26 mouse cellular contexts compared by ENCODE assay signal in the genomic region with DNA sequence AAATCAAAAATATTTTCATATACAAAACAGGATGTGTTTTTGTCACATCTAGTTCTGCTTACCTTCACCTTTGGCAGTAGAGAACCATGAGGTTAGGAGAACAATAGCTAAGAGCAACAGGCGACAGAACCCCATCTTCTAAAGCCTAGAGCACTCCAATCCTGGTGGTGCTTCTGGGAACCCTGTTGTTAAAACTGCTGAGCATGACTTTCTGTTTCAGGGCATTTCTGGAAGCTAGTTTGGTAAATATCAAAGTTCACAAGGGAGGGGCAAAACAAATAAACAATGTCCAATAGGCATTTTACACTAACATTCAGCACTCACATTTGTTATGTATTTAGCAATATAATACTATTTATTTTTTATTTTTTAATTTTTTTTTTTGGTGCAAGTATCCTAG. TPM values are rescaled to one million over a fixed set of nuclear protein-coding genes. Genes with fewer than 3 reads are reported as not detected.
"Had no signal": no experiment of that assay in that cellular context is flagged by ENCODE, and none has a peak within 500 bp of the region (broad histone marks: within the 10 kb centered on the region; RNA-seq: fewer than 3 reads in every experiment).

Gene Cfhr1, minus strand, starts transcription at position 249 of the 400 bp plus-strand sequence.

- H3K9ac ChIP-seq: lung, embryonic 14.5 days; midbrain, embryonic 12.5 days; neural tube, embryonic 13.5 days; neural tube, embryonic 15.5 days had no signal

- H3K27me3 ChIP-seq: midbrain, embryonic 12.5 days; neural tube, embryonic 13.5 days; neural tube, embryonic 15.5 days had no signal

- H3K4me2 ChIP-seq: lung, embryonic 14.5 days; midbrain, embryonic 12.5 days; neural tube, embryonic 13.5 days; neural tube, embryonic 15.5 days had no signal

- DNase-seq: lung, adult 18-20 months; lung, embryonic 14.5 days; lung, postnatal 10 days; lung, postnatal 4 days; midbrain, embryonic 14.5 days; retina, postnatal 1 day; right cerebral cortex, adult 18-20 months; right cerebral cortex, postnatal 25 days; right cerebral cortex, postnatal 4 days; spleen, adult 18-20 months; thymus, adult 18-20 months; thymus, postnatal 14 days; thymus, postnatal 36 days had no signal

- H3K4me1 ChIP-seq: midbrain, embryonic 10.5 days; midbrain, embryonic 12.5 days; neural tube, embryonic 13.5 days; neural tube, embryonic 15.5 days had no signal

- ATAC-seq: midbrain, embryonic 16.5 days had no signal

- H3K9me3 ChIP-seq: midbrain, embryonic 10.5 days; midbrain, embryonic 12.5 days; neural tube, embryonic 13.5 days; neural tube, embryonic 15.5 days had no signal

- H3K4me3 ChIP-seq: midbrain, embryonic 10.5 days; midbrain, embryonic 12.5 days; myocyte; neural tube, embryonic 13.5 days; neural tube, embryonic 15.5 days had no signal

- H3K27ac ChIP-seq: midbrain, embryonic 10.5 days; midbrain, embryonic 12.5 days; neural tube, embryonic 13.5 days; neural tube, embryonic 15.5 days had no signal

- H3K36me3 ChIP-seq: midbrain, embryonic 10.5 days; midbrain, embryonic 12.5 days; neural tube, embryonic 13.5 days; neural tube, embryonic 15.5 days had no signal

RNA-seq across cellular contexts. Expression of gene Cfhr1, which starts in this region (rescaled TPM):
- total RNA-seq: megakaryocyte, adult 5-6 weeks; megakaryocyte-erythroid progenitor cell, adult 5-6 weeks had no signal
- polyA plus RNA-seq: lung, embryonic 14.5 days; lung, embryonic 16.5 days; midbrain, embryonic 12.5 days; midbrain, embryonic 14.5 days; midbrain, embryonic 16.5 days; myocyte; neural tube, embryonic 11.5 days; neural tube, embryonic 13.5 days; neural tube, embryonic 15.5 days; small intestine, adult 2 months; stomach, embryonic 14.5 days; stomach, embryonic 16.5 days had no signal
